In genomic region chr4:59548011-59548559, GRCm38 (mm10) we compare ENCODE assay signal across 8 mouse cellular contexts. TPM values are rescaled to one million over a fixed set of nuclear protein-coding genes. Genes with fewer than 3 reads are reported as not detected.
DNase-seq lines count a peak whose midpoint lies in the region; ATAC-seq and TF ChIP-seq lines count a peak whose summit lies in the region.

No protein-coding gene starts in this region.

- H3K9me3 ChIP-seq in limb, embryonic 11.5 days (ENCODE audit: control insufficient read depth, low read length), result no peaks in the 10 kb centered on the region
- H3K9me3 ChIP-seq in stomach, embryonic 16.5 days (replicated peaks; ENCODE audit: control insufficient read depth, low read length), result no peaks in the 10 kb centered on the region

- peaks cover 8% of the 10 kb centered on the region for H3K36me3 ChIP-seq in heart, adult 2 months (ENCODE audit: control insufficient read depth, insufficient read depth, low read length)
- no peaks in the 10 kb centered on the region for H3K36me3 ChIP-seq in limb, embryonic 11.5 days (ENCODE audit: control insufficient read depth, insufficient read depth, low read length)
- no peaks in the 10 kb centered on the region for H3K36me3 ChIP-seq in stomach, embryonic 16.5 days (ENCODE audit: control insufficient read depth, insufficient read depth, low read length)

- peak overlapping the region; percentile 98 for H3K9ac ChIP-seq in heart, adult 2 months (ENCODE audit: low read depth, low read length)
- H3K9ac ChIP-seq in limb, embryonic 11.5 days (ENCODE audit: low read length), result peak overlapping the region; percentile 92
- peak overlapping the region; percentile 96 for H3K9ac ChIP-seq in stomach, embryonic 16.5 days (ENCODE audit: low read length)

- ATAC-seq in limb, embryonic 11.5 days (ENCODE audit: insufficient number of reproducible peaks, low FRiP score, low TSS enrichment, low read depth), result no peak
- ATAC-seq in stomach, embryonic 16.5 days (ENCODE audit: insufficient read depth, low FRiP score), result no peak

- TF ChIP-seq CTCF in heart, adult 2 months (IDR thresholded peaks at IDR 0.05), result no peak

- intact Hi-C loops in heart, adult 2 months (cut with DNase I), result loop anchor here (1.0 to 10.0 kb wide), 3 partner anchors 33 to 543 kb away; partner anchors contain the start of genes Gm20503, Hsdl2 and Ugcg
- intact Hi-C loops in heart, postnatal 10 days (cut with DNase I), result loop anchor here (5.0 kb wide), 1 partner anchor 351 kb away; no protein-coding TSS in a partner anchor

- DNase-seq in heart, adult 2 months, result no peak
- DNase-seq in heart, postnatal 10 days, result no peak
- peak; percentile 25 for DNase-seq in thymus, postnatal 4 days
- no peak for DNase-seq in thymus, postnatal 25 days
- DNase-seq in limb, embryonic 11.5 days (ENCODE audit: low spot score), result no peak
- DNase-seq in urinary bladder, adult 2 months (ENCODE audit: low spot score), result no peak
- no peak for DNase-seq in adrenal gland, postnatal 36 days

- H3K27me3 ChIP-seq in heart, adult 2 months (ENCODE audit: control insufficient read depth, insufficient read depth, low read length), result no peaks in the 10 kb centered on the region
- H3K27me3 ChIP-seq in limb, embryonic 11.5 days (ENCODE audit: control insufficient read depth, insufficient read depth, low read length), result no peaks in the 10 kb centered on the region
- no peaks in the 10 kb centered on the region for H3K27me3 ChIP-seq in stomach, embryonic 16.5 days (ENCODE audit: control insufficient read depth, insufficient read depth, low read length)

- H3K4me2 ChIP-seq in limb, embryonic 11.5 days (ENCODE audit: low read depth, severe bottlenecking), result peak overlapping the region; percentile 60
- H3K4me2 ChIP-seq in stomach, embryonic 16.5 days (ENCODE audit: low read depth, low read length), result peak overlapping the region; percentile 81

- no peaks in the 10 kb centered on the region for H3K79me2 ChIP-seq in heart, adult 2 months (replicated peaks; ENCODE audit: control insufficient read depth, insufficient read depth, low read length)

- H3K4me3 ChIP-seq in heart, adult 2 months, result peak overlapping the region; percentile 62
- H3K4me3 ChIP-seq in limb, embryonic 11.5 days (ENCODE audit: low read depth, low read length), result peak overlapping the region; percentile 89
- H3K4me3 ChIP-seq in stomach, embryonic 16.5 days (replicated peaks; ENCODE audit: low read length), result peak overlapping the region; percentile 94

- WGBS in heart, adult 2 months, result 4% methylated on average over 18 of the region's 18 CpGs
- 4% methylated on average over 18 of the region's 18 CpGs for WGBS in limb, embryonic 11.5 days
- WGBS in stomach, embryonic 16.5 days, result 2% methylated on average over 18 of the region's 18 CpGs

- TF ChIP-seq EP300 in heart, adult 2 months (IDR thresholded peaks at IDR 0.05; ENCODE audit: insufficient read depth, low read depth, low read length), result no peak

- TF ChIP-seq POLR2A in heart, adult 2 months (IDR thresholded peaks at IDR 0.05; ENCODE audit: insufficient read depth, low read depth, low read length), result no peak

- H3K27ac ChIP-seq in heart, adult 2 months, result peak overlapping the region; percentile 95
- H3K27ac ChIP-seq in limb, embryonic 11.5 days (replicated peaks; ENCODE audit: low read depth, low read length), result no peak overlapping the region
- peak overlapping the region; percentile 99 for H3K27ac ChIP-seq in stomach, embryonic 16.5 days (ENCODE audit: low read length)

- peaks cover 2% of the 10 kb centered on the region for H3K4me1 ChIP-seq in heart, adult 2 months (ENCODE audit: control insufficient read depth, insufficient read depth, low read length)
- H3K4me1 ChIP-seq in limb, embryonic 11.5 days (ENCODE audit: control insufficient read depth, insufficient read depth, low read length), result no peaks in the 10 kb centered on the region
- peaks cover 16% of the 10 kb centered on the region for H3K4me1 ChIP-seq in stomach, embryonic 16.5 days (ENCODE audit: control insufficient read depth, insufficient read depth, low read length)

RNA-seq across cellular contexts. Expression of gene Ptbp3, which starts 1.1 kb away (rescaled TPM):
- total RNA-seq in heart, adult 2 months (2021), result 10 to 100 TPM; 25.0 to 27.0 TPM
- 13.2 and 23.3 TPM in 2 replicates for polyA plus RNA-seq in heart, adult 2 months (2012; rRNA removed)
- total RNA-seq in heart, postnatal 10 days (2021), result 10 to 100 TPM; 57.4 to 57.9 TPM
- polyA plus RNA-seq in limb, embryonic 11.5 days (2014; fragmentation: Nextera tagmentation; extraction: Ambion mirVana), result 47.7 and 56.6 TPM in 2 replicates
- 54.4 and 60.5 TPM in 2 replicates for polyA plus RNA-seq in stomach, embryonic 16.5 days (2015; fragmentation: Nextera tagmentation; extraction: Ambion mirVana)
- 30.2 and 35.6 TPM in 2 replicates for polyA plus RNA-seq in urinary bladder, adult 2 months (2012; rRNA removed)
- total RNA-seq in adrenal gland, postnatal 36 days (2021), result 100 to 1,000 TPM; 104 to 123 TPM

RNA-seq across cellular contexts. Expression of gene Hsdl2, which starts 33.3 kb away (rescaled TPM):
- 100 to 1,000 TPM; 211 to 225 TPM for total RNA-seq in heart, adult 2 months (2021)
- polyA plus RNA-seq in heart, adult 2 months (2012; rRNA removed), result 84.0 and 186 TPM in 2 replicates
- 100 to 1,000 TPM; 253 to 276 TPM for total RNA-seq in heart, postnatal 10 days (2021)
- polyA plus RNA-seq in limb, embryonic 11.5 days (2014; fragmentation: Nextera tagmentation; extraction: Ambion mirVana), result 18.7 and 20.1 TPM in 2 replicates
- polyA plus RNA-seq in stomach, embryonic 16.5 days (2015; fragmentation: Nextera tagmentation; extraction: Ambion mirVana), result 31.8 and 33.8 TPM in 2 replicates
- polyA plus RNA-seq in urinary bladder, adult 2 months (2012; rRNA removed), result 65.2 and 72.5 TPM in 2 replicates
- 10 to 100 TPM; 79.9 to 82.5 TPM for total RNA-seq in adrenal gland, postnatal 36 days (2021)
